Mouse (Mus musculus) olfactory bulb, adult 2 months (tissue): ENCODE data around the gene Phgdh.

Experiments
- CTCF ChIP-seq: fragments of 200-500 bp; IDR thresholded peaks from 2 replicates; pipeline ENCODE4 v1.5.1; 2012; ENCODE audit warnings: low read depth, mild to moderate bottlenecking, low read length, moderate library complexity; ENCODE audit not compliant: insufficient read depth
- POLR2A ChIP-seq: fragments of 200-500 bp; IDR thresholded peaks from 2 replicates; pipeline ENCODE4 v1.6.1; 2012; ENCODE audit warnings: mild to moderate bottlenecking, low read depth, low read length, moderate library complexity; ENCODE audit not compliant: insufficient read depth

DNA sequence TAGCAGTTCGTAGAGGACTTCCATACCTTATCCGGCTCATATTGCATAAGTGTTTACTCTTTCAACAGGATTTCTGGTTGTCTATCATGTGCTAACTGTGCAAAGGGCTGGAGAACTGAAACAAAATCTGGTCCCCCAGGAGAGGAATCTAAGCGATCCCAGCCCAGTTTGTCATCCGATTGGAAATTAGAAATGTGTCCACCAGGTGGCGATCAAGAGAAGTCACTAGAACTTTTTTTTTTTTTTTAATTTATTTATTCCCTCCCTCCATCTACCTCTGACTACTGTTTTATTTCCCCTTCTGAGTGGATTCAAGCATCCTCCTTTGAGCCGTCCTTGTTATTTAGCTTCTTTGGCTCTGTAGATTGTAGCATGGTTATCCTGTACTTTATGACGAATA lies 14.1 kb upstream of the Phgdh start:
- TF ChIP-seq CTCF (no peak), POLR2A (no peak)
